Mouse (Mus musculus): Measurements from ENCODE around the gene Kank4. TPM values are rescaled to one million over a fixed set of nuclear protein-coding genes. Genes with fewer than 3 reads are reported as not detected.

Kank4 gene
- polyA plus RNA-seq, 1 experiment = not detected

GRCm38 (mm10) chr4:98789133-98789765 is 28.1 kb downstream of the Kank4 start:
- Histone ChIP-seq H3K4me1 (ENCODE audit: control insufficient read depth) (no peaks in the 10 kb centered on the region), H3K4me3 (replicated peaks) (no peak overlapping the region), H3K36me3 (ENCODE audit: control insufficient read depth) (no peaks in the 10 kb centered on the region), H3K27me3 (ENCODE audit: control insufficient read depth) (no peaks in the 10 kb centered on the region), H3K9me3 (ENCODE audit: control insufficient read depth, low read length) (no peaks in the 10 kb centered on the region)
- TF ChIP-seq TAL1 (IDR thresholded peaks at IDR 0.05; ENCODE audit: low read length) (no peak), GATA1 (IDR thresholded peaks at IDR 0.05; ENCODE audit: low read length) (no peak)

- Histone ChIP-seq H3K4me1 (ENCODE audit: control insufficient read depth) (no peaks in the 10 kb centered on the region), H3K9me3 (ENCODE audit: control insufficient read depth, low read length) (no peaks in the 10 kb centered on the region; the same call in 1 of the 2 replicates)
These were observed 31.1 kb downstream of the Kank4 start for GRCm38 (mm10) chr4:98786281-98786680.

GRCm38 (mm10) chr4:98785851-98786250 is 31.5 kb downstream of the Kank4 start:
- Histone ChIP-seq H3K27me3 (ENCODE audit: control insufficient read depth) (no peaks in the 10 kb centered on the region), H3K9me3 (ENCODE audit: control insufficient read depth, low read length) (no peaks in the 10 kb centered on the region; the same call in 1 of the 2 replicates), H3K36me3 (ENCODE audit: control insufficient read depth) (no peaks in the 10 kb centered on the region), H3K4me3 (replicated peaks) (no peak overlapping the region), H3K4me1 (ENCODE audit: control insufficient read depth) (no peaks in the 10 kb centered on the region)
- TF ChIP-seq TAL1 (IDR thresholded peaks at IDR 0.05; ENCODE audit: low read length) = no peak
- TF ChIP-seq GATA1 (IDR thresholded peaks at IDR 0.05; ENCODE audit: low read length) = no peak

More at GRCm38 (mm10) chr4:98786281-98786680, 31.1 kb downstream of the Kank4 start:
- no peaks in the 10 kb centered on the region for H3K27me3 ChIP-seq (ENCODE audit: control insufficient read depth)
- H3K36me3 ChIP-seq (ENCODE audit: control insufficient read depth) = no peaks in the 10 kb centered on the region
- no peak overlapping the region for H3K4me3 ChIP-seq (replicated peaks)
- TF ChIP-seq GATA1 (IDR thresholded peaks at IDR 0.05; ENCODE audit: low read length) (no peak), TAL1 (IDR thresholded peaks at IDR 0.05; ENCODE audit: low read length) (no peak)

DNA sequence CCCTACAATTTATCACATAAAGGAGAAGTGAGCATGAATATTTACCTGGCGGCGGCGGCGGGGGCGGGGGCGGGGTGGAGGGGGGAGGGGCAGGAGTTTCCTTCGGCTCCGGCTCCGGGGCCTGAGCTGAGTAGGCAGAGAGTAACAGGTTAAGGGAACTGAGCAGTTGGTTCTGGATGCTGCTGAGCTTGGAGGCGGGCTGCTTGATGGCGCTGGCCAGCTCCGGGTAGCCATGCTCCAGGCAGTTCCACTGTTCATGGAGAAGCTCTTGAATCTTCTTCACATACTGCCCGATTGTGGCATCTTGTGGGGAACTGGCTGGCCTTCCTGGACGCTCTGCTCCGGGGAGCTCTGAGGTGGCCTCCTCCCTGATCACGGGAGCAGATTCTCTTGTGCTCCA is 39.1 kb downstream of the Kank4 start:
- Histone ChIP-seq H3K4me1 (ENCODE audit: control insufficient read depth) (no peaks in the 10 kb centered on the region), H3K36me3 (ENCODE audit: control insufficient read depth) (no peaks in the 10 kb centered on the region), H3K4me3 (replicated peaks) (no peak overlapping the region), H3K27me3 (ENCODE audit: control insufficient read depth) (0 out of 2 replicates have a peak, but pooled peaks cover 3% of the 10 kb centered on the region), H3K9me3 (ENCODE audit: control insufficient read depth, low read length) (peaks cover 2% of the 10 kb centered on the region; the same call in 1 of the 2 replicates)
- no peak for TF ChIP-seq TAL1 (IDR thresholded peaks at IDR 0.05; ENCODE audit: low read length)
- TF ChIP-seq GATA1 (IDR thresholded peaks at IDR 0.05; ENCODE audit: low read length) = no peak

DNA sequence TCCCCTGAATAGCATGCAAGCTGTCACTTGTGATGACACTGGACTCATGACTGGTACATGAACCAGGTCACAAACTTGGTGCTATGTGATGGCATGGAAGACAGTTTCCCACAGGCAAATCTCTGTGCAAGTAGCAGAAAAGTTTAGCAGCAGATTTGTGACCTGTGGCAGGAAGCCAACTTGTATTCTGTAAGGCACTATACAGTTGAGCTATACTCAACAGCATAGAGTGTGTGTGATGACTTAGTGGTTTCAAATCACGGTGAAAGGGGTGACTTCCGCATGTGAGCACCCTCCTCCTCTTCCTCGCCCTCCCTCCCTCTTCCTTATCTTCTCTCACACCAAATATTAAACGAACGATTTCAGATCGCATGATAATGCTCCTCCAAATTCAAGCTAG is 39.9 kb downstream of the Kank4 start:
- H3K36me3 ChIP-seq (ENCODE audit: control insufficient read depth) = no peaks in the 10 kb centered on the region
- H3K4me3 ChIP-seq (replicated peaks) = no peak overlapping the region
- H3K4me1 ChIP-seq (ENCODE audit: control insufficient read depth) = no peaks in the 10 kb centered on the region
- H3K9me3 ChIP-seq (ENCODE audit: control insufficient read depth, low read length) = 0 out of 2 replicates have a peak, but pooled peaks cover 2% of the 10 kb centered on the region
- TF ChIP-seq TAL1 (IDR thresholded peaks at IDR 0.05; ENCODE audit: low read length) = no peak
- no peak for TF ChIP-seq GATA1 (IDR thresholded peaks at IDR 0.05; ENCODE audit: low read length)
- 0 out of 2 replicates have a peak, but pooled peaks cover 3% of the 10 kb centered on the region for H3K27me3 ChIP-seq (ENCODE audit: control insufficient read depth)

DNA sequence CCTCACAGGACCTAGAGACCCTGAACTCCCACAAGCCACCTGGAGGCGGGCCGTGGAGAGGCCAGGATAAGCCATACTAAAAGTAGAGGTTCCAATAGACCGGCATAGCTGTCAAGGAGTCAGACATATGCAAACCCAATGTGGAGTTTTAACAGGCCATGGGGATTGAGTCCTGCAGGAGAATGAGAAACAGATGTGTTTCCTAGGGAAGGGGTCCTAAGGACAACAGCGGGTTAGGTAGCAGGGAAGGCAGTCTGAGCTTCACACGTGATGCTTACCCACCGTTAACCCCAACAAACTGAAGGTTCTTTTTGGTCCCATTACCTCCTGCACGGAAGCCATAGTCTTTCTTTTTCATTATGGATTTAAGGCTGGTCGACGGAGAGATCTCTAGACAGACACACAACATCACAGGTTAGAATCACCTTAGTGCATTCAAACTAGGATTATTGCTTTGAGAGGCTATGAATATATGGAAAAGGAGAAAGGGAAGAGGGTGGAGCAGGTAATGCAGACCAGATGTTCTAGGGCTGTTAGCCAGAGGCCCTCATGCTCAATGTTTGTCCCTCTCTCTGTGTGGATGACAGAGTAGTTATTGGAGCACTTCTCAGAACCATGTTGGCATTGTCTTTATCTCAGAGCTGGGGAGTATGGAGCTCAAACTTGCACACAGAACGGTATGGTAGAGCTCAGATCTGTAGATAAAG is 40.5 kb downstream of the Kank4 start:
- no peaks in the 10 kb centered on the region for H3K4me1 ChIP-seq (ENCODE audit: control insufficient read depth)
- H3K36me3 ChIP-seq (ENCODE audit: control insufficient read depth) = no peaks in the 10 kb centered on the region
- H3K27me3 ChIP-seq (ENCODE audit: control insufficient read depth) = 0 out of 2 replicates have a peak, but pooled peaks cover 3% of the 10 kb centered on the region
- TF ChIP-seq GATA1 (IDR thresholded peaks at IDR 0.05; ENCODE audit: low read length) = no peak
- no peak for TF ChIP-seq TAL1 (IDR thresholded peaks at IDR 0.05; ENCODE audit: low read length)
- 0 out of 2 replicates have a peak, but pooled peaks cover 2% of the 10 kb centered on the region for H3K9me3 ChIP-seq (ENCODE audit: control insufficient read depth, low read length)
- no peak overlapping the region for H3K4me3 ChIP-seq (replicated peaks)

DNA sequence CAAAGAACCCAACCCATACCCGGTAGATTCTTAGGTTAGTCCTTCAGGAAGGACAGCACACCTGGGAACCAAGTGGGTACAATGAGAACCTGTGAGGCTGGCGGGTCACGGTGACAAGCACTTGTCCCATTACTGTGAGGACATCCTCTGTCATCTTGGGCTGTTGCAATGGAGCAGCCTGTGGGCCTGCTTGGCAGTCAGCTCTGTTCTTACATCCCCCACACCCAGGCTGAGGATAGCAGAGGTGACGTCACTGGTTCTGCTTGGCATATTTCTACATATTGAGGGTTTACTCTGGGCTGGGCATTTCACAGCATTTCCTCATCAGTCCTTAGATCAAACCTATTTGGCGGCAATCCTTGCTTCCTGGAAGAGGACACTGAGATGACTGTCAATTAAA is 43.6 kb downstream of the Kank4 start:
- no peak for TF ChIP-seq GATA1 (IDR thresholded peaks at IDR 0.05; ENCODE audit: low read length)
- no peak for TF ChIP-seq TAL1 (IDR thresholded peaks at IDR 0.05; ENCODE audit: low read length)
- no peaks in the 10 kb centered on the region for H3K4me1 ChIP-seq (ENCODE audit: control insufficient read depth)
- no peaks in the 10 kb centered on the region for H3K36me3 ChIP-seq (ENCODE audit: control insufficient read depth)
- no peaks in the 10 kb centered on the region for H3K9me3 ChIP-seq (ENCODE audit: control insufficient read depth, low read length)
- 0 out of 2 replicates have a peak, but pooled peaks cover 3% of the 10 kb centered on the region for H3K27me3 ChIP-seq (ENCODE audit: control insufficient read depth)
- H3K4me3 ChIP-seq (replicated peaks) = no peak overlapping the region

DNA sequence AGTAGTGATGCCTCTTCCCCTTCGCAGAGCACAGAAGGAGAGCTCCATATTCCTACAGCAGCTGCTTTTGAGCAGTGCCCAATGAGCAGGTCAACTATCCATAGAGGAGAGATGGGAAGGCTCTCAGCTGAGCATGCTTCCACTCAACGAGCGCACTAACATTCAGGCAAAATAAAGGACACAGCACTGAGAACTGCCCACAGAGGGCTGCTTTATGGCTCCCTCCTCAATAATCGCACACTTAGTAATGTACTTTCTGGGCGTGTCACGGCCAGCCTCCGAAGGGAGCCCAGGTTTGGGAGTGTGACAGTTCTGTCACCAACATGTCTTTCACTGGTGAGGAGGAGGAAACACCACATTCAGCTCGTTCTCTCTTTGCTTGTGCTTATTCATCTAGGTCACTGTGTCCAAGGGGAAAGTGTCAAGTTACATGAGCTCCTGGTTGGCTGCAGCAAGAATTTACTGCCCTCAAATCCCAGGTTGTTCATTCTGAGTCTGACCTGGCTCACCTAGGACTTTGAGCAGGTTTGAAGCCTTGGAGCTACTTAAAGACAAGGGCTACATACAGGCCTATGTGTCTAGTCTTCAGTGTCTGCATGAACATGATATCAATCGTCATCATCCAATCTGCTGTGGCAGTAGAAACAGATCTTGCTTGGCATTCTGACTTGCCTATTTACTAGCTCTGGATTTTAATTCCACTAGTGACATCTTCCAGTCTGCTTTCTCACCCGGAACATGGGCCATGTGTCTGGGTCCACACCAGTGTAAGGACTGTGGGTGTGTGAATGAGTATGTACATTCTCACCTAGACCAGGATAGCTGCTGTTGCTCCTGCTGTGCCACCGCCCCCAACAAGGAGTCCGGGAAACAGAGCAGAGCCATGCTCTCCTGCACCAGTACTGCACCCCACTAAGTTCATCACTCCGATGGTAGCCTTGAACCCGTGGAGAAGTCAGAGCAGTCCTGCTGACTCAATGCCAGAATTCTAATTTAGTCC is 49.9 kb downstream of the Kank4 start:
- Histone ChIP-seq H3K27me3 (ENCODE audit: control insufficient read depth) (no peaks in the 10 kb centered on the region), H3K9me3 (ENCODE audit: control insufficient read depth, low read length) (no peaks in the 10 kb centered on the region), H3K4me3 (replicated peaks) (no peak overlapping the region), H3K4me1 (ENCODE audit: control insufficient read depth) (no peaks in the 10 kb centered on the region), H3K36me3 (ENCODE audit: control insufficient read depth) (no peaks in the 10 kb centered on the region)
- TF ChIP-seq GATA1 (IDR thresholded peaks at IDR 0.05; ENCODE audit: low read length) = no peak
- TF ChIP-seq TAL1 (IDR thresholded peaks at IDR 0.05; ENCODE audit: low read length) = no peak

Measured in erythroblast, embryonic 14.5 days (primary cell).